Mouse (Mus musculus) olfactory bulb, adult 2 months (tissue): Measurements from ENCODE around the gene Fam206a.

Source experiments
- CTCF ChIP-seq: fragments of 200-500 bp; IDR thresholded peaks from 2 replicates; pipeline ENCODE4 v1.5.1; 2012; ENCODE audit warnings: low read depth, mild to moderate bottlenecking, low read length, moderate library complexity; ENCODE audit not compliant: insufficient read depth
- POLR2A ChIP-seq: fragments of 200-500 bp; IDR thresholded peaks from 2 replicates; pipeline ENCODE4 v1.6.1; 2012; ENCODE audit warnings: mild to moderate bottlenecking, low read depth, low read length, moderate library complexity; ENCODE audit not compliant: insufficient read depth

GRCm38 (mm10) chr4:56858733-56859132 is 56.6 kb downstream of the Fam206a start:
- TF ChIP-seq CTCF = no peak
- TF ChIP-seq POLR2A = no peak
